Mouse (Mus musculus): ENCODE data around the gene Ppp1r2. TPM values are rescaled to one million over a fixed set of nuclear protein-coding genes. Genes with fewer than 3 reads are reported as not detected.

The Ppp1r2 gene
- total and polyA plus RNA-seq, 2 experiments from 2014 or later = 59.6 to 104 TPM

- no peaks in the 10 kb centered on the region for H3K9me3 ChIP-seq (ENCODE audit: low read length)
- no peaks in the 10 kb centered on the region for H3K27me3 ChIP-seq (ENCODE audit: insufficient read depth, low read length)
- ATAC-seq (0 out of 2 replicates have a peak, but pooled peaks have one; percentile 18), DNase-seq (ENCODE audit: low spot score) (peak; percentile 27)
- no peak overlapping the region for H3K4me3 ChIP-seq (ENCODE audit: low read length)
- no peak overlapping the region for H3K9ac ChIP-seq (replicated peaks; ENCODE audit: low read length)
- 27% methylated on average over 18 of the region's 18 CpGs for WGBS
- TF ChIP-seq CTCF (IDR thresholded peaks at IDR 0.05; ENCODE audit: low read depth) = no peak
- H3K36me3 ChIP-seq (ENCODE audit: insufficient read depth, low read length) = no peaks in the 10 kb centered on the region
- 0 out of 2 replicates have a peak overlapping the region, but pooled peaks have one; percentile 10 for H3K4me2 ChIP-seq (ENCODE audit: low read depth, low read length)
- H3K27ac ChIP-seq = no peak overlapping the region
- H3K4me1 ChIP-seq (ENCODE audit: insufficient read depth, low read length) = peaks cover 9% of the 10 kb centered on the region
Measured at GRCm38 (mm10) chr16:31235457-31236310, 39.4 kb downstream of the Ppp1r2 start.

DNA sequence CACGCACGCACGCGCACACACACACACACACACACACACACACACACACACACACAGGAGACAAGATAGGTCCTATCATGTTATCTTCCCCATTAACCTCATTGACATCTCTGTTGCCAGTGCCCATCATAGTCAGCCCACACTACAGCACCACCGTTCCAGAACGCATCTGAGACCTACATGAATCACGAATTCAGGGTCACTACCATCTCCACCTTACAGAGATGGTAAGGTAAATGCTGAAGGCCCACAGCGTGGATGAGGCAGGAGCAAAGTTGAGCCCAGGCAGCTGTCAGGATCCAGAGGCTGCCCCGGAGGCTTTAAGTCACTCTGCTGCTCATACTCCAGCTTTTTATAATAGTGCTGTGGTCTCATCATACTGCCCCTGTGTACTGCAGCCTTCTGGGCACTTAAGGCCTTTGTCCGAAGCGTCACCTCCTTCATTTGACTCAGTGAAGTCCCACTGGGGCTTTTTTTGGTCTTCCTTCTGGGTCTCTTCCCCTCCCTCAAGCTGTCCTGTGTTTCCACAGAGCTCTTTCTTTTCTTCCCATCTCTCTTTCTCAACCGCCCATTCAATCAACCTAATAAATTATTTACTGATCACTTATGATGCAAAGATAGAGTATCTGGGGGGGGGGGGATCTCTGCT, 40.1 kb downstream of the Ppp1r2 start:
- DNase-seq (ENCODE audit: low spot score) = no peak
- WGBS = 78% methylated on average over 12 of the region's 12 CpGs
- Histone ChIP-seq H3K27me3 (ENCODE audit: insufficient read depth, low read length) (no peaks in the 10 kb centered on the region), H3K36me3 (ENCODE audit: insufficient read depth, low read length) (no peaks in the 10 kb centered on the region), H3K4me3 (ENCODE audit: low read length) (no peak overlapping the region), H3K4me1 (ENCODE audit: insufficient read depth, low read length) (peaks cover 9% of the 10 kb centered on the region), H3K9ac (replicated peaks; ENCODE audit: low read length) (no peak overlapping the region), H3K9me3 (ENCODE audit: low read length) (no peaks in the 10 kb centered on the region), H3K27ac (no peak overlapping the region), H3K4me2 (ENCODE audit: low read depth, low read length) (no peak overlapping the region)
- TF ChIP-seq CTCF (IDR thresholded peaks at IDR 0.05; ENCODE audit: low read depth) = no peak
- no peak for ATAC-seq

DNA sequence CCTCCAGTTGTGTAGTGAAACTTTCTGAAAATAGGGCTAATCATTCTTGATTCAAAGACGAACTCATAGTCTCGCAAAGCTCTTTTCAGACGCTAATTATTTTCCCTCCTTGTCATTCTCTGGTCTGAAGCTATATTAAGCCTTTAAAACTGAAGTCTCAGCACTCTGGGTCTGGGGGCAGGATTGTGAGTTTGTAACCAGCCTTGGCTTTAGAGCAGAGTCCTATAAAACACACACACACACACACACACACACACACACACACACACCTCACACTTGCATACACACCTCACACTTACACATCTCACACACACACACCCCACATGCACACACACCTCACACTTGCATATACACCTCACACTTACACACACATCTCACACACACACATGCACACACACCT, 40.7 kb downstream of the Ppp1r2 start:
- ATAC-seq = no peak
- no peak for DNase-seq (ENCODE audit: low spot score)
- Histone ChIP-seq H3K27ac (no peak overlapping the region), H3K9ac (replicated peaks; ENCODE audit: low read length) (no peak overlapping the region), H3K4me3 (ENCODE audit: low read length) (no peak overlapping the region), H3K4me1 (ENCODE audit: insufficient read depth, low read length) (peaks cover 9% of the 10 kb centered on the region), H3K9me3 (ENCODE audit: low read length) (no peaks in the 10 kb centered on the region), H3K4me2 (ENCODE audit: low read depth, low read length) (peak overlapping the region; percentile 50; the same call in 1 of the 2 replicates), H3K27me3 (ENCODE audit: insufficient read depth, low read length) (no peaks in the 10 kb centered on the region), H3K36me3 (ENCODE audit: insufficient read depth, low read length) (no peaks in the 10 kb centered on the region)
- no peak for TF ChIP-seq CTCF (IDR thresholded peaks at IDR 0.05; ENCODE audit: low read depth)
- WGBS = 32% methylated on average over 3 of the region's 3 CpGs

- DNase-seq (ENCODE audit: low spot score) = peak; percentile 32
Measured at GRCm38 (mm10) chr16:31233541-31234339, 41.3 kb downstream of the Ppp1r2 start.

GRCm38 (mm10) chr16:31233167-31233498, 41.9 kb downstream of the Ppp1r2 start:
- Histone ChIP-seq H3K36me3 (ENCODE audit: insufficient read depth, low read length) (no peaks in the 10 kb centered on the region), H3K9ac (replicated peaks; ENCODE audit: low read length) (no peak overlapping the region), H3K9me3 (ENCODE audit: low read length) (no peaks in the 10 kb centered on the region), H3K4me2 (ENCODE audit: low read depth, low read length) (peak overlapping the region; percentile 50), H3K27me3 (ENCODE audit: insufficient read depth, low read length) (no peaks in the 10 kb centered on the region), H3K4me3 (ENCODE audit: low read length) (peak overlapping the region; percentile 14; the same call in 1 of the 2 replicates), H3K27ac (no peak overlapping the region), H3K4me1 (ENCODE audit: insufficient read depth, low read length) (peaks cover 9% of the 10 kb centered on the region)
- DNase-seq (ENCODE audit: low spot score) (no peak), ATAC-seq (no peak)
- 39% methylated on average over 4 of the region's 4 CpGs for WGBS
- TF ChIP-seq CTCF (IDR thresholded peaks at IDR 0.05; ENCODE audit: low read depth) = no peak

More at GRCm38 (mm10) chr16:31233541-31234339, 41.3 kb downstream of the Ppp1r2 start:
- H3K9me3 ChIP-seq (ENCODE audit: low read length) = no peaks in the 10 kb centered on the region
- TF ChIP-seq CTCF (IDR thresholded peaks at IDR 0.05; ENCODE audit: low read depth) = no peak
- no peak overlapping the region for H3K27ac ChIP-seq
- H3K9ac ChIP-seq (replicated peaks; ENCODE audit: low read length) = no peak overlapping the region
- H3K36me3 ChIP-seq (ENCODE audit: insufficient read depth, low read length) = no peaks in the 10 kb centered on the region
- 24% methylated on average over 20 of the region's 20 CpGs for WGBS
- H3K27me3 ChIP-seq (ENCODE audit: insufficient read depth, low read length) = no peaks in the 10 kb centered on the region
- H3K4me2 ChIP-seq (ENCODE audit: low read depth, low read length) = peak overlapping the region; percentile 50
- H3K4me3 ChIP-seq (ENCODE audit: low read length) = peak overlapping the region; percentile 14; the same call in 1 of the 2 replicates
- ATAC-seq = peak; percentile 53
- peaks cover 9% of the 10 kb centered on the region for H3K4me1 ChIP-seq (ENCODE audit: insufficient read depth, low read length)

GRCm38 (mm10) chr16:31232491-31233166, 42.4 kb downstream of the Ppp1r2 start:
- 69% methylated on average over 5 of the region's 5 CpGs for WGBS
- H3K36me3 ChIP-seq (ENCODE audit: insufficient read depth, low read length) = no peaks in the 10 kb centered on the region
- no peaks in the 10 kb centered on the region for H3K27me3 ChIP-seq (ENCODE audit: insufficient read depth, low read length)
- DNase-seq (ENCODE audit: low spot score) (no peak), ATAC-seq (no peak)
- no peaks in the 10 kb centered on the region for H3K9me3 ChIP-seq (ENCODE audit: low read length)
- H3K9ac ChIP-seq (replicated peaks; ENCODE audit: low read length) = no peak overlapping the region
- no peak for TF ChIP-seq CTCF (IDR thresholded peaks at IDR 0.05; ENCODE audit: low read depth)
- no peak overlapping the region for H3K4me3 ChIP-seq (ENCODE audit: low read length)
- H3K4me1 ChIP-seq (ENCODE audit: insufficient read depth, low read length) = peaks cover 9% of the 10 kb centered on the region
- no peak overlapping the region for H3K4me2 ChIP-seq (ENCODE audit: low read depth, low read length)
- H3K27ac ChIP-seq = no peak overlapping the region
